Mouse (Mus musculus): ENCODE results near the gene Olfr679. TPM values are rescaled to one million over a fixed set of nuclear protein-coding genes. Genes with fewer than 3 reads are reported as not detected.
"Not testable (repeated sequence)": the region's sequence is repeated elsewhere in the genome, so short reads cannot be mapped to it uniquely, and the experiment has no call there.

Gene Olfr679
- not detected in 2 replicates for polyA plus RNA-seq (2015; fragmentation: Nextera tagmentation; extraction: Ambion mirVana)

DNA sequence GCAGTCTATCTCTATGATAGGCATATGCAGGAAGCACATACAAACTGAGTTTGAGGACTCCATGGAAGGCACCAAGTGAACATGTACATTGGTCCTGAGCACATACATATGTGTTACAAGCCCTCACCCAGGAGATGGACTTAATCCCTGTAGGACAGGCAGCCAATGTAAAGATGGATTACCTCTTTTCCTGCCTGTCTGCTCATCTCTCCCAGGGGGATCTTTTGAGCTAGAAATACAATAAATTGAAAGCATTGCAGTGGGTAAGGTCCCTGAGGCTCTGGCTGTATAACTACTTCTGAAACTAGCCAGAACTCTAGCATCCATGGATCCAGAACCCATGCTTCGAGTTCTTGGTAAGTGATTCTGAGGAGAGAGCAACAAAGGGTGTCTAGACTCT, at the start of gene Olfr679:
Gene Olfr679 (plus strand): TSS at position 301 of the 400 bp plus-strand sequence.
- H3K9ac ChIP-seq: no peak within 1 kb of the TSS
- H3K4me2 ChIP-seq: no peak within 1 kb of the TSS
- no peaks in the 10 kb centered on the region for H3K27me3 ChIP-seq (replicated peaks)
- H3K4me3 ChIP-seq (replicated peaks): no peak within 1 kb of the TSS
- H3K36me3 ChIP-seq: no peaks in the 10 kb centered on the region
- ATAC-seq (ENCODE audit: insufficient read depth, low FRiP score, low read depth): no peak
- H3K9me3 ChIP-seq: no peaks in the 10 kb centered on the region
- no peak within 1 kb of the TSS for H3K27ac ChIP-seq
- WGBS: 66% methylated on average over 1 of the region's 1 CpGs
- H3K4me1 ChIP-seq: no peaks in the 10 kb centered on the region

DNA sequence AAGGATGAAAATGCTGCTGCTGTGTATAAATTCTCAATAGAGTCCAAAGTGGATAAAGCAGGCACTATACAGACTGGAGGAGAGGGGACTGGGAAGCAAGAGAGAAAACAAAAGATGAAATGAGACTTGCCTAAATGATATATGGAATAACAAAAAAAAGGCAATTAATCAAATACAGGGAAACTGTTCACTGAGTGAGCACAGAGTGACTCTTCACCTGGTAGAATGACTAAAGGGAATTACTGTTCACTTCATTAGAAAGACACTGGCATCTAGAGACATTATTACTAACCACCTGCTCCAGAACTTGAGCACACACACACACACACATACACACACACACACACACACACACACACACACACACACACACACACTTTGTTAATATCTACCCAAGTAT, 48.6 kb upstream of the Olfr679 start, which contains the start of gene Olfr676:
Gene Olfr676 (plus strand): TSS at position 301 of the 400 bp plus-strand sequence.
- H3K9me3 ChIP-seq: no peaks in the 10 kb centered on the region

GRCm38 (mm10) chr7:105033836-105034235, 47.2 kb upstream of the Olfr679 start:
- H3K27me3 ChIP-seq (replicated peaks); H3K27ac ChIP-seq; H3K4me2 ChIP-seq; H3K9me3 ChIP-seq; H3K4me3 ChIP-seq (replicated peaks); ATAC-seq (ENCODE audit: insufficient read depth, low FRiP score, low read depth); H3K4me1 ChIP-seq; H3K36me3 ChIP-seq; H3K9ac ChIP-seq: not testable (repeated sequence)
- 48% methylated on average over 5 of the region's 5 CpGs for WGBS

More for the DNA sequence above, 48.6 kb upstream of the Olfr679 start, which contains the start of gene Olfr676:
- Histone ChIP-seq H3K4me2 (no peak within 1 kb of the TSS), H3K4me1 (no peaks in the 10 kb centered on the region), H3K9ac (no peak within 1 kb of the TSS), H3K27me3 (replicated peaks) (no peaks in the 10 kb centered on the region), H3K4me3 (replicated peaks) (no peak within 1 kb of the TSS), H3K36me3 (no peaks in the 10 kb centered on the region), H3K27ac (no peak within 1 kb of the TSS)
- no peak for ATAC-seq (ENCODE audit: insufficient read depth, low FRiP score, low read depth)

DNA sequence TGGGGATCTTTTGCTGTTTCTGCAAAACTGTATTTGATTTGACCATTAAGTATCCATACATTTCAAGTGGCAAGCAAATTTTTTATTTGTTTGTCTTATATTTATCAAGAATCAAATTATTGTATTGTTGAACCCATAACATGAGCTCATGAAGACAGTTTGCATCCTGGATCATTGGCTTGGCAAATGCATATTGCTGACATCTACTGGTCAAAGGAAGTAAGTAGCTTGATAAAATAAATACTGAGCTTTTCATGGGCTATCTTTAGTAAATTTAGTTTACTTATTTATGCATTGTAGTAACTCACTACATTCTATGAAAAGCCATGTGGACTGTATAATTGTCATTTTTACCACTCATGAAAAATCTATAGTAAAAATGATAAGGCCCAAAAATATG, 22.1 kb upstream of the Olfr679 start:
- Histone ChIP-seq H3K9me3 (no peaks in the 10 kb centered on the region), H3K27ac (no peak overlapping the region)

GRCm38 (mm10) chr7:105064175-105064574, 16.8 kb upstream of the Olfr679 start, which contains the start of gene Olfr678:
Gene Olfr678 (plus strand): TSS chr7:105064475.
- H3K4me2 ChIP-seq: no peak within 1 kb of the TSS
- no peak within 1 kb of the TSS for H3K9ac ChIP-seq
- H3K4me1 ChIP-seq: no peaks in the 10 kb centered on the region
- no peaks in the 10 kb centered on the region for H3K9me3 ChIP-seq
- no peak for ATAC-seq (ENCODE audit: insufficient read depth, low FRiP score, low read depth)
- H3K27ac ChIP-seq: no peak within 1 kb of the TSS
- no peaks in the 10 kb centered on the region for H3K36me3 ChIP-seq
- H3K4me3 ChIP-seq (replicated peaks): no peak within 1 kb of the TSS
- WGBS: 80% methylated on average over 1 of the region's 1 CpGs
- no peaks in the 10 kb centered on the region for H3K27me3 ChIP-seq (replicated peaks)

More for the DNA sequence above, 22.1 kb upstream of the Olfr679 start:
- Histone ChIP-seq H3K9ac (no peak overlapping the region), H3K4me3 (replicated peaks) (no peak overlapping the region), H3K27me3 (replicated peaks) (no peaks in the 10 kb centered on the region), H3K36me3 (no peaks in the 10 kb centered on the region), H3K4me2 (no peak overlapping the region), H3K4me1 (no peaks in the 10 kb centered on the region)
- ATAC-seq (ENCODE audit: insufficient read depth, low FRiP score, low read depth): no peak

DNA sequence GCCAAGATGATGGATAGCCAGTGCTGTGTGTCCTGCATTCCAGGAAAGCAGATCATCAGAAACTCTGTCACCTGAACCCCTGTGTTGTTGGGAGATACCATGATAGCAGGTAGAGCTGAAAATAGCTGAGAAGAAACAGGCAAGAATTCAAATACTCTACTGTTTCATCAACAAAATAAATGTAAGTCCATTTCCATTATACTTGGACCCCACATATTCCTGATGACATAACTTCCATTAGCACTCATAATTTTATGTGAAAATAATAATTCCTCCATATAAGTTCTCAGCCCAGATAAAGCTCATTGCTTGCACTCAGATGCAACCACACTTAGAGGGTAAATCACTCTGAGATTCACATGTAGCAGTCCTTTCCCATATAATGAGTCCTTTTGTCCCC, 11.7 kb downstream of the Olfr679 start, which contains the start of gene Olfr680-ps1:
Gene Olfr680-ps1 (minus strand): TSS at position 101 of the 400 bp plus-strand sequence.
- not testable (repeated sequence) for H3K4me3 ChIP-seq (replicated peaks); H3K36me3 ChIP-seq; H3K4me2 ChIP-seq; ATAC-seq (ENCODE audit: insufficient read depth, low FRiP score, low read depth); H3K4me1 ChIP-seq; H3K27me3 ChIP-seq (replicated peaks); H3K9me3 ChIP-seq; H3K9ac ChIP-seq; H3K27ac ChIP-seq

GRCm38 (mm10) chr7:105116536-105116935, 35.5 kb downstream of the Olfr679 start, which contains the start of gene Olfr681:
Gene Olfr681 (plus strand): TSS chr7:105116836.
- Histone ChIP-seq H3K9me3 (no peaks in the 10 kb centered on the region), H3K4me3 (replicated peaks) (no peak within 1 kb of the TSS), H3K9ac (no peak within 1 kb of the TSS), H3K36me3 (no peaks in the 10 kb centered on the region), H3K4me1 (no peaks in the 10 kb centered on the region), H3K27me3 (replicated peaks) (no peaks in the 10 kb centered on the region), H3K4me2 (no peak within 1 kb of the TSS), H3K27ac (no peak within 1 kb of the TSS)
- no peak for ATAC-seq (ENCODE audit: insufficient read depth, low FRiP score, low read depth)

Other genes with a start within 250 kb of the Olfr679 start
- not detected in 2 replicates for gene Usp17lb, start 238.6 kb upstream of the Olfr679 start, polyA plus RNA-seq (2015; fragmentation: Nextera tagmentation; extraction: Ambion mirVana)
- gene Usp17la, start 224.2 kb upstream of the Olfr679 start, polyA plus RNA-seq (2015; fragmentation: Nextera tagmentation; extraction: Ambion mirVana): not detected in 2 replicates
- not detected in 2 replicates for gene Olfr665, start 203.2 kb upstream of the Olfr679 start, polyA plus RNA-seq (2015; fragmentation: Nextera tagmentation; extraction: Ambion mirVana)
- gene Olfr666, start 185.3 kb upstream of the Olfr679 start, polyA plus RNA-seq (2015; fragmentation: Nextera tagmentation; extraction: Ambion mirVana): not detected in 2 replicates
- not detected in 2 replicates for gene Olfr667, start 159.7 kb upstream of the Olfr679 start, polyA plus RNA-seq (2015; fragmentation: Nextera tagmentation; extraction: Ambion mirVana)
- not detected in 2 replicates for gene Olfr668, start 153.1 kb upstream of the Olfr679 start, polyA plus RNA-seq (2015; fragmentation: Nextera tagmentation; extraction: Ambion mirVana)
- gene Olfr669, start 147.0 kb upstream of the Olfr679 start, polyA plus RNA-seq (2015; fragmentation: Nextera tagmentation; extraction: Ambion mirVana): not detected in 2 replicates
- gene Olfr670, start 118.6 kb upstream of the Olfr679 start, polyA plus RNA-seq (2015; fragmentation: Nextera tagmentation; extraction: Ambion mirVana): not detected in 2 replicates
- not detected in 2 replicates for gene Olfr671, start 102.1 kb upstream of the Olfr679 start, polyA plus RNA-seq (2015; fragmentation: Nextera tagmentation; extraction: Ambion mirVana)
- gene Olfr672, start 79.2 kb upstream of the Olfr679 start, polyA plus RNA-seq (2015; fragmentation: Nextera tagmentation; extraction: Ambion mirVana): not detected in 2 replicates
- not detected in 2 replicates for gene Olfr675, start 52.7 kb upstream of the Olfr679 start, polyA plus RNA-seq (2015; fragmentation: Nextera tagmentation; extraction: Ambion mirVana)
- not detected in 2 replicates for gene Olfr676, start 48.5 kb upstream of the Olfr679 start, polyA plus RNA-seq (2015; fragmentation: Nextera tagmentation; extraction: Ambion mirVana)
- gene Olfr677, start 29.8 kb upstream of the Olfr679 start, polyA plus RNA-seq (2015; fragmentation: Nextera tagmentation; extraction: Ambion mirVana): not detected in 2 replicates
- not detected in 2 replicates for gene Olfr678, start 16.7 kb upstream of the Olfr679 start, polyA plus RNA-seq (2015; fragmentation: Nextera tagmentation; extraction: Ambion mirVana)
- gene Olfr680-ps1, start 11.6 kb downstream of the Olfr679 start, polyA plus RNA-seq (2015; fragmentation: Nextera tagmentation; extraction: Ambion mirVana): not detected in 2 replicates
- not detected in 2 replicates for gene Olfr681, start 35.6 kb downstream of the Olfr679 start, polyA plus RNA-seq (2015; fragmentation: Nextera tagmentation; extraction: Ambion mirVana)
- not detected in 2 replicates for gene Olfr683, start 65.8 kb downstream of the Olfr679 start, polyA plus RNA-seq (2015; fragmentation: Nextera tagmentation; extraction: Ambion mirVana)
- gene Olfr684, start 82.4 kb downstream of the Olfr679 start, polyA plus RNA-seq (2015; fragmentation: Nextera tagmentation; extraction: Ambion mirVana): not detected in 2 replicates
- gene Olfr685, start 104.8 kb downstream of the Olfr679 start, polyA plus RNA-seq (2015; fragmentation: Nextera tagmentation; extraction: Ambion mirVana): not detected in 2 replicates
- not detected in 2 replicates for gene Olfr686, start 126.3 kb downstream of the Olfr679 start, polyA plus RNA-seq (2015; fragmentation: Nextera tagmentation; extraction: Ambion mirVana)
- gene Olfr688, start 206.9 kb downstream of the Olfr679 start, polyA plus RNA-seq (2015; fragmentation: Nextera tagmentation; extraction: Ambion mirVana): not detected in 2 replicates
- 0.08 TPM in 1 of 2 replicates, not detected in the other for gene Olfr689, start 230.0 kb downstream of the Olfr679 start, polyA plus RNA-seq (2015; fragmentation: Nextera tagmentation; extraction: Ambion mirVana)

Data from stomach, embryonic 15.5 days (tissue).